Mouse (Mus musculus) kidney, postnatal 0 days (tissue): ENCODE results near the gene Cops4. TPM values are rescaled to one million over a fixed set of nuclear protein-coding genes. Genes with fewer than 3 reads are reported as not detected.

Experiments used
- ATAC-seq: fragments of 200-750 bp; cut with Nextera tagmentation; replicated peaks from 2 replicates; pipeline ENCODE4 v1.8.0; 2017; ENCODE audit warnings: low read depth, moderate number of reproducible peaks, moderate TSS enrichment, moderate library complexity; ENCODE audit not compliant: low FRiP score
- DNase-seq: peaks from one replicate; pipeline ENCODE4 v3.0.0-alpha.2; 2016; ENCODE audit warnings: low spot score
- H3K27ac ChIP-seq: fragments of 300-500 bp; sonication (generic); 2 replicates; pipeline ENCODE4 v1.5.1; 2014; ENCODE audit warnings: mild to moderate bottlenecking
- H3K27me3 ChIP-seq: fragments of 300-500 bp; sonication (generic); 2 replicates; pipeline ENCODE4 v1.6.1; 2014; ENCODE audit warnings: low read length, mixed read lengths; ENCODE audit not compliant: insufficient read depth
- H3K36me3 ChIP-seq: fragments of 300-500 bp; sonication (generic); 2 replicates; pipeline ENCODE4 v1.6.1; 2014; ENCODE audit warnings: low read length, mixed read lengths; ENCODE audit not compliant: insufficient read depth
- H3K4me1 ChIP-seq: fragments of 300-500 bp; sonication (generic); replicated peaks from 2 replicates; pipeline ENCODE4 v1.6.1; 2014; ENCODE audit warnings: antibody characterized with exemption, low read length, mixed read lengths; ENCODE audit not compliant: insufficient read depth
- H3K4me2 ChIP-seq: fragments of 300-500 bp; sonication (generic); 2 replicates; pipeline ENCODE4 v1.6.1; 2014; ENCODE audit warnings: mild to moderate bottlenecking, low read length, moderate library complexity, mixed read lengths
- H3K4me3 ChIP-seq: fragments of 300-500 bp; sonication (generic); replicated peaks from 2 replicates; pipeline ENCODE4 v1.5.1; 2014; ENCODE audit warnings: low read depth, low read length
- H3K9ac ChIP-seq: fragments of 300-500 bp; sonication (generic); 2 replicates; pipeline ENCODE4 v1.6.1; 2014; ENCODE audit warnings: low read depth, low read length
- H3K9me3 ChIP-seq: fragments of 300-500 bp; sonication (generic); replicated peaks from 2 replicates; pipeline ENCODE4 v1.6.1; 2016; ENCODE audit warnings: low read length, inconsistent platforms, mixed read lengths
- CTCF ChIP-seq: IDR thresholded peaks from 2 replicates; pipeline ENCODE4 v1.5.1; 2016; ENCODE audit warnings: antibody characterized with exemption, low read depth, mild to moderate bottlenecking, moderate library complexity
- WGBS: fragments of 180-500 bp; shearing (Covaris S2); extraction: QIAGEN DNeasy Blood & Tissue Kit; methylation state at CpG from one replicate; pipeline ENCODE4 v1.1.7; 2014; 5-methylcytosine and 5-hydroxymethylcytosine counted together
- polyA plus RNA-seq: library from polyadenylated mRNA; unstranded; fragments of >200 nt; fragmentation: Nextera tagmentation; extraction: Ambion mirVana; gene quantifications from 2 replicates; pipeline ENCODE4 v1.2.1, GENCODE M21; 2015

Cops4 gene
- polyA plus RNA-seq, 1 experiment from 2014 or later = 142 TPM

- H3K27ac ChIP-seq = no peak overlapping the region
- ATAC-seq = no peak
These were observed 28.8 kb upstream of the Cops4 start for GRCm38 (mm10) chr5:100489340-100489739.

GRCm38 (mm10) chr5:100491704-100492103, 26.4 kb upstream of the Cops4 start:
- Histone ChIP-seq H3K27ac (no peak overlapping the region), H3K4me2 (no peak overlapping the region), H3K27me3 (no peaks in the 10 kb centered on the region), H3K4me3 (no peak overlapping the region), H3K9me3 (no peaks in the 10 kb centered on the region), H3K36me3 (no peaks in the 10 kb centered on the region), H3K9ac (no peak overlapping the region), H3K4me1 (peaks cover 6% of the 10 kb centered on the region; the same call in 1 of the 2 replicates)
- DNase-seq (peak; percentile 70), ATAC-seq (peak; percentile 84)
- no peak for TF ChIP-seq CTCF
- WGBS = 22% methylated on average over 4 of the region's 4 CpGs

More at GRCm38 (mm10) chr5:100489340-100489739, 28.8 kb upstream of the Cops4 start:
- Histone ChIP-seq H3K4me1 (peaks cover 6% of the 10 kb centered on the region; the same call in 1 of the 2 replicates), H3K27me3 (no peaks in the 10 kb centered on the region), H3K4me3 (no peak overlapping the region), H3K9ac (no peak overlapping the region), H3K36me3 (no peaks in the 10 kb centered on the region), H3K4me2 (no peak overlapping the region), H3K9me3 (no peaks in the 10 kb centered on the region)
- 77% methylated on average over 2 of the region's 2 CpGs for WGBS
- no peak for DNase-seq
- no peak for TF ChIP-seq CTCF

GRCm38 (mm10) chr5:100498436-100499180, 19.5 kb upstream of the Cops4 start:
- peak; percentile 77 for ATAC-seq
- TF ChIP-seq CTCF = no peak
- no peaks in the 10 kb centered on the region for H3K36me3 ChIP-seq

GRCm38 (mm10) chr5:100499243-100499642, 18.9 kb upstream of the Cops4 start:
- peak overlapping the region; percentile 63 for H3K9ac ChIP-seq
- H3K36me3 ChIP-seq = no peaks in the 10 kb centered on the region
- H3K4me1 ChIP-seq = peaks cover 10% of the 10 kb centered on the region; the same call in 1 of the 2 replicates
- peak overlapping the region; percentile 81 for H3K4me2 ChIP-seq
- H3K27ac ChIP-seq = peak overlapping the region; percentile 73; the same call in 1 of the 2 replicates
- no peaks in the 10 kb centered on the region for H3K27me3 ChIP-seq
- ATAC-seq = no peak
- TF ChIP-seq CTCF = no peak
- no peak for DNase-seq
- 21% methylated on average over 2 of the region's 2 CpGs for WGBS
- H3K9me3 ChIP-seq = no peaks in the 10 kb centered on the region
- peak overlapping the region; percentile 73 for H3K4me3 ChIP-seq

More at GRCm38 (mm10) chr5:100498436-100499180, 19.5 kb upstream of the Cops4 start:
- H3K4me3 ChIP-seq = peak overlapping the region; percentile 73
- peak overlapping the region; percentile 82 for H3K9ac ChIP-seq
- WGBS = under 1% methylated on average over 43 of the region's 46 CpGs
- peak overlapping the region; percentile 81 for H3K4me2 ChIP-seq
- peaks cover 10% of the 10 kb centered on the region; the same call in 1 of the 2 replicates for H3K4me1 ChIP-seq
- peak overlapping the region; percentile 80 for H3K27ac ChIP-seq
- H3K9me3 ChIP-seq = no peaks in the 10 kb centered on the region
- H3K27me3 ChIP-seq = no peaks in the 10 kb centered on the region
- peak; percentile 92 for DNase-seq

- TF ChIP-seq CTCF = 0 out of 2 replicates have a peak, but pooled peaks have one; percentile 16
- DNase-seq = peak; percentile 68
- Histone ChIP-seq H3K4me3 (peak overlapping the region; percentile 73), H3K36me3 (no peaks in the 10 kb centered on the region), H3K27ac (peak overlapping the region; percentile 73), H3K4me2 (peak overlapping the region; percentile 81), H3K27me3 (no peaks in the 10 kb centered on the region), H3K9ac (peak overlapping the region; percentile 63), H3K4me1 (peaks cover 10% of the 10 kb centered on the region; the same call in 1 of the 2 replicates), H3K9me3 (no peaks in the 10 kb centered on the region)
- peak; percentile 8; the same call in 1 of the 2 replicates for ATAC-seq
- 1% methylated on average over 34 of the region's 41 CpGs for WGBS
These were observed 18.2 kb upstream of the Cops4 start for GRCm38 (mm10) chr5:100499831-100500304.

- peak; percentile 96 for DNase-seq
These were observed 17.6 kb upstream of the Cops4 start, which contains the start of gene Lin54 for GRCm38 (mm10) chr5:100500458-100500961. Gene Lin54, minus strand, starts transcription at chr5:100500639.

More at GRCm38 (mm10) chr5:100500458-100500961, 17.6 kb upstream of the Cops4 start, which contains the start of gene Lin54:
- Histone ChIP-seq H3K27me3 (no peaks in the 10 kb centered on the region), H3K4me1 (peaks cover 10% of the 10 kb centered on the region; the same call in 1 of the 2 replicates), H3K4me3 (peak within 1 kb of the TSS; percentile 73), H3K9me3 (no peaks in the 10 kb centered on the region), H3K36me3 (no peaks in the 10 kb centered on the region), H3K27ac (peak within 1 kb of the TSS; percentile 73), H3K4me2 (peak within 1 kb of the TSS; percentile 81), H3K9ac (peak within 1 kb of the TSS; percentile 63)
- under 1% methylated on average over 53 of the region's 60 CpGs for WGBS
- ATAC-seq = peak; percentile 92
- TF ChIP-seq CTCF = peak; percentile 50; the same call in 1 of the 2 replicates
